Mouse (Mus musculus) kidney, embryonic 15.5 days (tissue): ENCODE results near the gene Tspo2. TPM values are rescaled to one million over a fixed set of nuclear protein-coding genes. Genes with fewer than 3 reads are reported as not detected.

Experiments used
- ATAC-seq: fragments of 200-750 bp; cut with Nextera tagmentation; replicated peaks from 2 replicates; pipeline ENCODE4 v1.8.0; 2017; ENCODE audit warnings: moderate TSS enrichment; ENCODE audit not compliant: low FRiP score
- H3K27ac ChIP-seq: fragments of 300-500 bp; sonication (generic); 2 replicates; pipeline ENCODE4 v1.5.1; 2015; ENCODE audit warnings: mild to moderate bottlenecking, inconsistent platforms
- H3K27me3 ChIP-seq: fragments of 300-500 bp; sonication (generic); 2 replicates; pipeline ENCODE4 v1.6.1; 2015; ENCODE audit warnings: inconsistent platforms
- H3K36me3 ChIP-seq: fragments of 300-500 bp; sonication (generic); 2 replicates; pipeline ENCODE4 v1.6.1; 2015; ENCODE audit warnings: inconsistent platforms
- H3K4me1 ChIP-seq: fragments of 300-500 bp; sonication (generic); 2 replicates; pipeline ENCODE4 v1.6.1; 2015; ENCODE audit warnings: inconsistent platforms
- H3K4me2 ChIP-seq: fragments of 300-500 bp; sonication (generic); 2 replicates; pipeline ENCODE4 v1.6.1; 2015; ENCODE audit warnings: moderate library complexity, mild to moderate bottlenecking, inconsistent platforms
- H3K4me3 ChIP-seq: fragments of 300-500 bp; sonication (generic); replicated peaks from 2 replicates; pipeline ENCODE4 v1.5.1; 2015; ENCODE audit warnings: mild to moderate bottlenecking, inconsistent platforms
- H3K9ac ChIP-seq: fragments of 300-500 bp; sonication (generic); 2 replicates; pipeline ENCODE4 v1.6.1; 2015; ENCODE audit warnings: mild to moderate bottlenecking, inconsistent platforms
- H3K9me3 ChIP-seq: fragments of 300-500 bp; sonication (generic); replicated peaks from 2 replicates; pipeline ENCODE4 v1.6.1; 2016; ENCODE audit warnings: inconsistent platforms
- WGBS: fragments of 180-500 bp; shearing (Covaris S2); methylation state at CpG from one replicate; pipeline ENCODE4 v1.1.7; 2015; ENCODE audit warnings: mixed read lengths; 5-methylcytosine and 5-hydroxymethylcytosine counted together
- polyA plus RNA-seq: library from polyadenylated mRNA; unstranded; fragments of >200 nt; fragmentation: Nextera tagmentation; extraction: Ambion mirVana; gene quantifications from 2 replicates; pipeline ENCODE4 v1.2.1, GENCODE M21; 2015

The Tspo2 gene
- polyA plus RNA-seq, 1 experiment from 2014 or later = 4.1 TPM

GRCm38 (mm10) chr17:48447675-48448074, 3.6 kb downstream of the Tspo2 start:
- no peak overlapping the region for H3K4me3 ChIP-seq
- no peaks in the 10 kb centered on the region for H3K36me3 ChIP-seq
- no peak for ATAC-seq

GRCm38 (mm10) chr17:48443542-48444145, 7.7 kb downstream of the Tspo2 start:
- H3K4me2 ChIP-seq = no peak overlapping the region
- no peak overlapping the region for H3K9ac ChIP-seq
- no peaks in the 10 kb centered on the region for H3K27me3 ChIP-seq
- H3K4me1 ChIP-seq = peaks cover 14% of the 10 kb centered on the region
- 53% methylated on average over 16 of the region's 16 CpGs for WGBS
- H3K4me3 ChIP-seq = no peak overlapping the region
- no peaks in the 10 kb centered on the region for H3K36me3 ChIP-seq
- H3K27ac ChIP-seq = peak overlapping the region; percentile 46
- ATAC-seq = peak; percentile 28; the same call in 1 of the 2 replicates
- H3K9me3 ChIP-seq = no peaks in the 10 kb centered on the region

More at GRCm38 (mm10) chr17:48447675-48448074, 3.6 kb downstream of the Tspo2 start:
- no peak overlapping the region for H3K27ac ChIP-seq
- H3K4me2 ChIP-seq = no peak overlapping the region
- WGBS = 78% methylated on average over 8 of the region's 8 CpGs
- no peak overlapping the region for H3K9ac ChIP-seq
- no peaks in the 10 kb centered on the region for H3K27me3 ChIP-seq
- H3K9me3 ChIP-seq = no peaks in the 10 kb centered on the region
- peaks cover 23% of the 10 kb centered on the region for H3K4me1 ChIP-seq

GRCm38 (mm10) chr17:48442745-48443457, 8.4 kb downstream of the Tspo2 start:
- no peaks in the 10 kb centered on the region for H3K27me3 ChIP-seq
- H3K9me3 ChIP-seq = no peaks in the 10 kb centered on the region
- no peaks in the 10 kb centered on the region for H3K36me3 ChIP-seq
- no peak overlapping the region for H3K4me2 ChIP-seq
- no peak overlapping the region for H3K4me3 ChIP-seq
- 48% methylated on average over 7 of the region's 7 CpGs for WGBS
- H3K9ac ChIP-seq = no peak overlapping the region
- ATAC-seq = peak; percentile 53; the same call in 1 of the 2 replicates
- H3K4me1 ChIP-seq = peaks cover 17% of the 10 kb centered on the region
- peak overlapping the region; percentile 46; the same call in 1 of the 2 replicates for H3K27ac ChIP-seq

GRCm38 (mm10) chr17:48437421-48437911, 13.9 kb downstream of the Tspo2 start:
- WGBS = 8% methylated on average over 7 of the region's 7 CpGs
- H3K4me2 ChIP-seq = no peak overlapping the region

GRCm38 (mm10) chr17:48436487-48436886, 14.8 kb downstream of the Tspo2 start:
- Histone ChIP-seq H3K4me3 (no peak overlapping the region), H3K9ac (no peak overlapping the region), H3K9me3 (no peaks in the 10 kb centered on the region), H3K36me3 (no peaks in the 10 kb centered on the region), H3K4me1 (peaks cover 29% of the 10 kb centered on the region), H3K27ac (peak overlapping the region; percentile 94), H3K27me3 (no peaks in the 10 kb centered on the region), H3K4me2 (no peak overlapping the region)
- ATAC-seq = peak; percentile 30
- 12% methylated on average over 1 of the region's 1 CpGs for WGBS

More at GRCm38 (mm10) chr17:48437421-48437911, 13.9 kb downstream of the Tspo2 start:
- Histone ChIP-seq H3K36me3 (no peaks in the 10 kb centered on the region), H3K27me3 (no peaks in the 10 kb centered on the region), H3K9ac (no peak overlapping the region), H3K9me3 (no peaks in the 10 kb centered on the region), H3K4me3 (no peak overlapping the region), H3K27ac (peak overlapping the region; percentile 94), H3K4me1 (peaks cover 25% of the 10 kb centered on the region)
- ATAC-seq = peak; percentile 88

GRCm38 (mm10) chr17:48434479-48434878, 16.8 kb downstream of the Tspo2 start:
- ATAC-seq = no peak
- no peak overlapping the region for H3K4me3 ChIP-seq
- H3K27me3 ChIP-seq = no peaks in the 10 kb centered on the region
- H3K9ac ChIP-seq = no peak overlapping the region
- no peaks in the 10 kb centered on the region for H3K36me3 ChIP-seq
- H3K9me3 ChIP-seq = no peaks in the 10 kb centered on the region
- 81% methylated on average over 5 of the region's 5 CpGs for WGBS
- H3K4me2 ChIP-seq = no peak overlapping the region
- peaks cover 45% of the 10 kb centered on the region for H3K4me1 ChIP-seq
- H3K27ac ChIP-seq = no peak overlapping the region

GRCm38 (mm10) chr17:48433689-48434330, 17.5 kb downstream of the Tspo2 start:
- Histone ChIP-seq H3K4me1 (peaks cover 47% of the 10 kb centered on the region), H3K27ac (no peak overlapping the region), H3K4me2 (no peak overlapping the region), H3K9me3 (no peaks in the 10 kb centered on the region), H3K9ac (no peak overlapping the region), H3K36me3 (no peaks in the 10 kb centered on the region), H3K27me3 (no peaks in the 10 kb centered on the region), H3K4me3 (no peak overlapping the region)
- 58% methylated on average over 6 of the region's 6 CpGs for whole genome bisulfite sequencing
- no peak for ATAC-seq

GRCm38 (mm10) chr17:48433006-48433655, 18.2 kb downstream of the Tspo2 start:
- Histone ChIP-seq H3K4me3 (no peak overlapping the region), H3K27me3 (no peaks in the 10 kb centered on the region), H3K27ac (no peak overlapping the region), H3K36me3 (no peaks in the 10 kb centered on the region), H3K9ac (no peak overlapping the region), H3K9me3 (no peaks in the 10 kb centered on the region), H3K4me1 (peaks cover 52% of the 10 kb centered on the region), H3K4me2 (no peak overlapping the region)
- ATAC-seq = no peak
- 87% methylated on average over 20 of the region's 20 CpGs for WGBS

GRCm38 (mm10) chr17:48432158-48432980, 19.0 kb downstream of the Tspo2 start, which contains the start of gene Apobec2:
Apobec2 (minus strand) TSS chr17:48432930.
- WGBS = 75% methylated on average over 16 of the region's 16 CpGs
- Histone ChIP-seq H3K4me1 (peaks cover 50% of the 10 kb centered on the region), H3K36me3 (no peaks in the 10 kb centered on the region), H3K27ac (no peak within 1 kb of the TSS), H3K4me3 (no peak within 1 kb of the TSS), H3K9ac (no peak within 1 kb of the TSS), H3K9me3 (no peaks in the 10 kb centered on the region), H3K27me3 (no peaks in the 10 kb centered on the region), H3K4me2 (no peak within 1 kb of the TSS)
- no peak for ATAC-seq

GRCm38 (mm10) chr17:48431054-48431453, 20.3 kb downstream of the Tspo2 start:
- Histone ChIP-seq H3K4me1 (peaks cover 48% of the 10 kb centered on the region), H3K27ac (peak overlapping the region; percentile 59; the same call in 1 of the 2 replicates), H3K9me3 (no peaks in the 10 kb centered on the region), H3K4me2 (no peak overlapping the region), H3K4me3 (no peak overlapping the region), H3K27me3 (no peaks in the 10 kb centered on the region), H3K36me3 (no peaks in the 10 kb centered on the region), H3K9ac (no peak overlapping the region)
- ATAC-seq = no peak
- WGBS = 55% methylated on average over 5 of the region's 5 CpGs

- H3K4me3 ChIP-seq = no peak overlapping the region
- WGBS = 27% methylated on average over 5 of the region's 5 CpGs
- H3K27ac ChIP-seq = peak overlapping the region; percentile 76
- no peaks in the 10 kb centered on the region for H3K36me3 ChIP-seq
- H3K9me3 ChIP-seq = no peaks in the 10 kb centered on the region
- no peak overlapping the region for H3K9ac ChIP-seq
- no peaks in the 10 kb centered on the region for H3K27me3 ChIP-seq
- peaks cover 53% of the 10 kb centered on the region for H3K4me1 ChIP-seq
- H3K4me2 ChIP-seq = no peak overlapping the region
- ATAC-seq = no peak
Measured at GRCm38 (mm10) chr17:48430394-48430793, 20.9 kb downstream of the Tspo2 start.
